Mouse (Mus musculus) stomach, postnatal 0 days (tissue): ENCODE data around the gene Fgfr2.

Experiments used
- CTCF ChIP-seq: IDR thresholded peaks from 2 replicates; pipeline ENCODE4 v1.5.1; 2016; ENCODE audit warnings: antibody characterized with exemption, low read depth, mild to moderate bottlenecking, moderate library complexity
- EP300 ChIP-seq: optimal IDR thresholded peaks from 2 replicates; pipeline ENCODE3; 2016; ENCODE audit warnings: antibody characterized with exemption

DNA sequence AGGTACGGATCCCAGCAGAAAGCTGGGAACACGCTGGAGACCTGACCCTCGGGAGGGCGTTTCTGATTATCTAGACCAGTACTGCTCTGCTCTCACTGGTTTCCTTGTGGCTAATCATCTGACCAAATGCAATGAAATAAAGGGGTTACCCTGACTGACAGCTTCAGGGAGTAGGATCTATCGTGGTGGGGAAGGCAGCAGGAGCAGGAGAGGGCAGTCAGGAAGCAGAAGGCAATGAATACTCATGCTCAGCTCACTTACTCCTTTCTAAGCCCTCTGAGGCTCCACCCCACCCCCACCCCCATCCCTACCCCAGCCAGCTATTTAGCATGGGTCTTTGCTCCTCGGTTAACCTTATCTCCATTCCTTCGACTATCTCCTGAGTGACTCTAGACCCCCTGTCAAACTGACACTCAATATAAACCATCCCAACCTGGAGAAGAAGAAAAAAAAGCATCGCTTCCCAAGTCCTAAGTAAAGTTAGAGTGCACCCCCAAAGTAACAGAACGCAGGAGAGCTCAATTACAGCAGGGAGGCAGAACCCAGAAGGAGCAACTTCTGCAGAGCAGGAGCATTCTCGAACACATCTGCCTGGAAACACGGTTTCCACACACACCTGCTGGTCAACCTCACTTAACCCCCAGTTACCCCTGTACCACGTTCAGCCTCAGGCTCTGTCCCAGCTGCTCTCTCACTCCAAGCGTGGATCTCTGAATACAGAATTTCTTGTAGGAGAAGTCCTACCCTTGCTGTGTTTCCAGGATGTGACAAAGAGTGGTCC is 730.7 kb downstream of the Fgfr2 start:
- TF ChIP-seq EP300, result no peak
- no peak for TF ChIP-seq CTCF
